Mouse (Mus musculus): Measurements from ENCODE around the gene Mthfd1l. TPM values are rescaled to one million over a fixed set of nuclear protein-coding genes. Genes with fewer than 3 reads are reported as not detected.
A peak's percentile ranks its signal among the peaks of the same experiment; 100 is the strongest.

Gene Mthfd1l
- total RNA-seq, 2 experiments from 2014 or later, result 0.42 to 0.48 TPM

DNA sequence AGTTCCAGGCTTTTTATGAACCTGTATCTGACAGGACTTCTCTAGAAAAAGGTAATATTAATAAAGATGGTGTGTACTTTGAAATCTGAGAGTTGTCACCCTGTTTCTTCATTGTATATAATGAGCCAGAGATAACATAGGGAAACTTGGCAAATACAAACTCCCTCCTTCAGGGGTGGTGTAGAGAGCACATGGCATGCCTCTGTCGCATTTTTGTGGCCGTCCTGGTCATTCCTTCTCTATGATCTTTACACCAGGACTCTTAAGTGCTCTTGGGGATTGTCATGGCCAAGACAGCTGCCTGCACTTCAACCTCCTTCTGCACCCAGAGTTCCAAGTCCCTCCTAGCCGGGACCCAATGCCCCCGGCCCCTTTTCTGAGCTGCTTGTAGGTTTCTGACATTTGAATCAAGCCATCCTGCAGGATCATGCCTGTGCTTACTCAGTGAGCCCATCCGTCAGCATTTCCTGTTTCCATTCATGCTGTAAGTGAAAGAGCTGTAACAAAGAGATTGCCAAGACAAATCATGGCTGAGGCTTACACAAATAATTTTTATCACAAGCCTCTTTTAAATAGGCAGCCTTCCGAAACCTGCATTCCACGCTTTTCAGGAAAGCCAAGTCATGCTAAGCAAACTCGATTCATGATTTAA lies 106.2 kb downstream of the Mthfd1l start:
- Histone ChIP-seq H3K27ac (peak overlapping the region; percentile 85), H3K4me3 (peak overlapping the region; percentile 45)
- no peak for DNase-seq
- intact Hi-C loops (cut with DNase I), result no loop called here
- no peak for TF ChIP-seq CTCF (IDR thresholded peaks at IDR 0.05)

- peak overlapping the region; percentile 85 for H3K27ac ChIP-seq
- intact Hi-C loops (cut with DNase I), result no loop called here
- TF ChIP-seq CTCF (IDR thresholded peaks at IDR 0.05), result no peak
- peak; percentile 79 for DNase-seq
- H3K4me3 ChIP-seq, result peak overlapping the region; percentile 45
These were observed 106.8 kb downstream of the Mthfd1l start for GRCm38 (mm10) chr10:4079643-4080244.

DNA sequence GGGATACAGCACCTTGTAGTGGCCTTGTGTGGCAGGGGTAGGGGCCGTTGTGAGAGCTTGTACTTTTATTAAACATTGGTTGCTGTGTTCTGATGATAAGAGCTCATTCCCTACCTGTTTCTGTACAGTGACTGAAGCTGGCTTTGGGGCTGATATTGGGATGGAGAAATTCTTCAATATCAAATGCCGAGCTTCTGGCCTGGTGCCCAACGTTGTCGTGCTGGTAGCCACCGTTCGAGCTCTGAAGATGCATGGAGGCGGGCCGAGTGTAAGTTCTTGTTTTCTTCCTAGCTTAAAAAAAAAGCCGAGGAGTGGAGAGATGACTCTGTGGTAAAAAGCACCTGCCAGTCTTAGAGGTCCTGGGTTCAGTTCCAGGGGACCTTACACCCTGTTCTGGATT lies 110.7 kb downstream of the Mthfd1l start:
- DNase-seq, result no peak
- intact Hi-C loops (cut with DNase I), result no loop called here
- H3K4me3 ChIP-seq, result no peak overlapping the region
- TF ChIP-seq CTCF (IDR thresholded peaks at IDR 0.05), result no peak
- no peak overlapping the region for H3K27ac ChIP-seq

- intact Hi-C loops (cut with DNase I), result no loop called here
- Histone ChIP-seq H3K4me3 (no peak overlapping the region), H3K27ac (no peak overlapping the region)
- DNase-seq, result no peak
- TF ChIP-seq CTCF (IDR thresholded peaks at IDR 0.05), result no peak
These were observed 112.0 kb downstream of the Mthfd1l start for GRCm38 (mm10) chr10:4084907-4085306.

DNA sequence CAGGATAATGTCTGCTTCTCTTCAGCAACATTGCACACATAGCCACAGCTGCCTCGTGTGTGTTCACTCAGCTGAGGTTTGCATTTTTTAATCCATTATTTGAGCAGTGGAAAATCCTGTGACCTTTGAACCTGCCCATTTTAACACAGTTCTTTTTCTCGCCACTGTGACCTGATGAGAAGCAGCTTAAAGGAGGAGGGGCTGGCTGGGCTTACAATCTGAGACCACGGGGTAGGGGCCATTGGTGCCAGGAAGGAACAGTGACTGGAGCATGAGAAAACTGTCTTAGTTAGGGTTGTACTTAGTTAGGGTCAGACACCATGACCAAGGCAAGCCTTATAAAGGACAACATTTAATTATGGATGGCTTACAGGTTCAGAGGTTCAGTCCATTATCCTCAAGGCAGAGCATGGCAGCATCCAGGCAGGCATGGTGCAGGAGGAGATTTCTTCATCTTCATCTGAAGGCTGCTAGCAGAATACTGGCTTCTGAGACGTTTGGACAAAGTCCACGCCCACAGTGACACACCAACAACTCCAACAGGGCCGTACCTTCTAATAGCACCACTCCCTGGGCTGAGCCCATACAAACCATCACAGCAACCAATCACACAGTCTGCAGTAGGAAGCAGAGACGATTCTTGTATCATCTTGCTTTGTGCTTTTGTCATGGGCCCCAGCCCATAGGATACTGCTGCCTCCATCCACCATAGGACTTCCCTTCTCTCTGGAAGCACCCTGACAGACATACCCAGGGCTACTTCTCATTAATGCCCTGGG lies 112.6 kb downstream of the Mthfd1l start:
- no peak for DNase-seq
- intact Hi-C loops (cut with DNase I), result no loop called here
- H3K27ac ChIP-seq, result no peak overlapping the region
- no peak overlapping the region for H3K4me3 ChIP-seq
- no peak for TF ChIP-seq CTCF (IDR thresholded peaks at IDR 0.05)

DNA sequence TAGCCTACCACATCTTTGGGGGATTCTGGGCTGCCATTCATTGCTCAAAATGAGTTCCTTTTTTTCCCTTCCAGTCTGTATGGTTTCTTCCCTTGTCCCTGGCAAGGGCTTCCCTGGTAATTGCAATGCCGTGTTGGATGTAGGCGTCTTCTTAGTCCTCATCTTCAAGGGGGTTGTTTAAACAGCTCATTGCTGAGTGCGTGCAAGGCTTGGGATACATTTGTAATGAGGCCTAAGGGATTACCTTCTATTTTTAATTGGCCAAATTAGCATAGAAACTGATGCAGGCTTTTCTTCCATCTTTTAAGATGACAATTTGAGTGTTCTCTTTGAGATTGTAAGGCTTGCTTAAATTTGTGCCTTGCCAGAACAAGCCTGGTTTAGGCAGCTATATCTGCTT lies 114.6 kb downstream of the Mthfd1l start:
- intact Hi-C loops (cut with DNase I), result no loop called here
- TF ChIP-seq CTCF (IDR thresholded peaks at IDR 0.05), result no peak

GRCm38 (mm10) chr10:4088744-4089414 lies 116.0 kb downstream of the Mthfd1l start:
- Histone ChIP-seq H3K27ac (no peak overlapping the region), H3K4me3 (no peak overlapping the region)
- intact Hi-C loops (cut with DNase I), result no loop called here
- DNase-seq, result peak; percentile 41
- peak; percentile 61 for TF ChIP-seq CTCF (IDR thresholded peaks at IDR 0.05)

More for the DNA sequence above, 114.6 kb downstream of the Mthfd1l start:
- Histone ChIP-seq H3K27ac (no peak overlapping the region), H3K4me3 (no peak overlapping the region)
- no peak for DNase-seq

DNA sequence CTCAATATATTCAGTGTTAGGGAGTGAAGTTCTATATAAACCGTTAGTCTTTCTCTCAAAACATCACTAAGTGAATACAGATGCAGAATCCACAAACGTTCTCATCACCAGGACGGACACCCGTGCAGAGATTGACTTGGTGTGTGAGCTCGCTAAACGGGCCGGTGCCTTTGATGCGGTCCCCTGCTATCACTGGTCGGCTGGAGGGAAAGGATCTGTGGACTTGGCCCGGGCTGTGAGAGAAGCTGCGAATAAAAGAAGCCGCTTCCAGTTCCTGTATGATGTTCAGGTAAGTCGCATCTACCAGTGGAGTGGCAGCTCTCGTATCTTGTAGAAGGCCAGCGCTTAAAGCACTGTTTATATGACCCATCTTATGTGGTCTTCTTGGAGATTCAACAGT lies 117.0 kb downstream of the Mthfd1l start:
- intact Hi-C loops (cut with DNase I), result no loop called here
- Histone ChIP-seq H3K4me3 (no peak overlapping the region), H3K27ac (no peak overlapping the region)
- no peak for TF ChIP-seq CTCF (IDR thresholded peaks at IDR 0.05)
- DNase-seq, result no peak

DNA sequence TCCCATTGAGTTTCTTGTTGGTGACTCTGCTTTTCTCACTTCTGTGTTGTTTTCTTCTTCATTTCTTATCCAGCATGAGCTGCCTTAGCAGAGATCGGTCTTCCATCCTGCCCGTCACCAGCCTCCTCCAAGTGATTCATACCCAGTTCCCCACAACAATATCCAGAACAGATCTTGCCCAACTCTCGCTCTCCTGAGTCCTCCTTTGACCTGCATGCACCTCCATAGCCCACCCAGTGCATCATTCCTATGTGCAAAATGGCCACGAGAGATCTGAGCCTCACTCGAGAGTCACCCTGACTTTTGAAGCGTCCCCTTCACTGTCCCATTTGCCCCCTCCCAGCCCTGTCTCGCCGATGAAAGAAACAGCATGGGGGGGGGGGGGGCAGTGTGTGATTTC lies 120.1 kb downstream of the Mthfd1l start:
- DNase-seq, result no peak
- Histone ChIP-seq H3K4me3 (no peak overlapping the region), H3K27ac (no peak overlapping the region)
- intact Hi-C loops (cut with DNase I), result no loop called here
- no peak for TF ChIP-seq CTCF (IDR thresholded peaks at IDR 0.05)

- intact Hi-C loops (cut with DNase I), result no loop called here
- no peak for TF ChIP-seq CTCF (IDR thresholded peaks at IDR 0.05)
- no peak for DNase-seq
These were observed 121.3 kb downstream of the Mthfd1l start for GRCm38 (mm10) chr10:4094093-4094817.

GRCm38 (mm10) chr10:4096151-4096550 lies 123.2 kb downstream of the Mthfd1l start:
- Histone ChIP-seq H3K4me3 (no peak overlapping the region), H3K27ac (no peak overlapping the region)
- intact Hi-C loops (cut with DNase I), result no loop called here
- no peak for DNase-seq
- no peak for TF ChIP-seq CTCF (IDR thresholded peaks at IDR 0.05)

More at GRCm38 (mm10) chr10:4094093-4094817, 121.3 kb downstream of the Mthfd1l start:
- H3K27ac ChIP-seq, result no peak overlapping the region
- H3K4me3 ChIP-seq, result no peak overlapping the region

DNA sequence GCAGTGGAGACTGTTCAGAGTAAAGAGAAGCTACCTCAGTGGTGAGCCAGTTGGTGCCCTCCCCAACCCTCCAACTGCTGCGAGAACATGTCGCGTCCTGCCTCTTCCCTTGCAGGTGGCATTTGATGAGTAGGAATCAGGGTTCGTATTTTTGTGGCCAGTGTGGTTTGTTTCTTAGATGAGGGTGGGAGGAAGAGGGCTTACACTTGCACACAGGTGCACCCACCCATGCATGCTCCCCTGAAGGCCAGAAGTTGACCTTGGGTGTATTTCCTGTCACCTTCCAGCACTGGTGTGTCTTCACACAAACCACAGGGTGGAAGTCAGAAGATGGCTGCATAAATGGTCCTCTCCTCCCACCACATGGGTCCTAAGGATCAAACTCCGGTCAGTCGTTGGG lies 127.1 kb downstream of the Mthfd1l start:
- intact Hi-C loops (cut with DNase I), result no loop called here
- no peak for DNase-seq
- Histone ChIP-seq H3K4me3 (no peak overlapping the region), H3K27ac (no peak overlapping the region)
- TF ChIP-seq CTCF (IDR thresholded peaks at IDR 0.05), result no peak

All from gastrocnemius, adult 2 months (tissue).